Mouse (Mus musculus) heart, postnatal 4 days (tissue): ENCODE results near the gene Ngef. TPM values are rescaled to one million over a fixed set of nuclear protein-coding genes. Genes with fewer than 3 reads are reported as not detected.

Experiments
- DNase-seq: peaks from one replicate; pipeline ENCODE4 v3.0.0; 2021
- total RNA-seq, 2 experiments: library from RNA; stranded (reverse); gene quantifications; 2 replicates each; pipeline ENCODE4 v1.2.3; 2021

Ngef gene
- total RNA-seq = under 1 TPM; 0.29 to 0.41 TPM

DNA sequence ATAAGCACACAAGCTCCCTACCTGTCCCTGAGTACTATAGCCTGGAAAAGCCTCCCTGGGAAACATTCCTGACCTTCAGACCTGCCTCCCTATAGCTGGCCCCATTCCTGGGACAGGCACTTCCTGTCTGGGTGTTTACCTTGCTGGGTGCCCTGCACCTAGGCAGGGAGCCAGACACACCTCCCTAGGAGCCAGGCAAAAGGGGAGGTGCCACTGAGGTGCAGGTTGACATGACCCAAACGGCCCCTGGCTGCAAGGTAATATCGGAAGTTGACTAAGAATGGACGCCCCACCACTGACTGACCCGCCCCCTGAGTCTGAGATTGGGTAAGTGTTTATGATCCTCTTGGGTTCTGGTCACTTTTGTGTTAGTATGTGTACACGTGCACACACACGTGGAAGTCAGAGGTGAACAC lies at the start of gene Ngef:
Gene Ngef, minus strand, starts transcription at position 71 of the 416 bp plus-strand sequence.
- no peak for DNase-seq

DNA sequence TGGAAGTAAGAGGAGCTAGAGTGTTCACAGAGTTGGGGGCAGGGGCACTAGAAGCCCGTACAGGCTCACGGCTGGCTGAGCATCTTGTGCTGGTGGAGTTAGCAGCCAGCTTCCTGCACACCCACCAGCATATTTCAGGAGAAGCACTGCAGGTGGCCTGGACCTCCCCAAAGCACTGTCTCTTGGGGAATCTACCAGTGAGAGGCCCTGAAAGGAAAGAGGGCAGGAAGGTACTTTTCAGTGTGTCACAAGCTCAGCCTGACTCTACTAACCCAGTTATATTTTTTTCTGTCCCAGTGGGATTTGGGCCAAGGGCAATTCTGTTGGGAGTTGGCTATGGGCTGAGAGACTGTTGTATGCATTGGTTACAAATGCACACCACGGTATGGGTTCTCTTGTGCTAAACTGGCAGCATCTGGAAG lies 48.2 kb upstream of the Ngef start:
- no peak for DNase-seq

DNA sequence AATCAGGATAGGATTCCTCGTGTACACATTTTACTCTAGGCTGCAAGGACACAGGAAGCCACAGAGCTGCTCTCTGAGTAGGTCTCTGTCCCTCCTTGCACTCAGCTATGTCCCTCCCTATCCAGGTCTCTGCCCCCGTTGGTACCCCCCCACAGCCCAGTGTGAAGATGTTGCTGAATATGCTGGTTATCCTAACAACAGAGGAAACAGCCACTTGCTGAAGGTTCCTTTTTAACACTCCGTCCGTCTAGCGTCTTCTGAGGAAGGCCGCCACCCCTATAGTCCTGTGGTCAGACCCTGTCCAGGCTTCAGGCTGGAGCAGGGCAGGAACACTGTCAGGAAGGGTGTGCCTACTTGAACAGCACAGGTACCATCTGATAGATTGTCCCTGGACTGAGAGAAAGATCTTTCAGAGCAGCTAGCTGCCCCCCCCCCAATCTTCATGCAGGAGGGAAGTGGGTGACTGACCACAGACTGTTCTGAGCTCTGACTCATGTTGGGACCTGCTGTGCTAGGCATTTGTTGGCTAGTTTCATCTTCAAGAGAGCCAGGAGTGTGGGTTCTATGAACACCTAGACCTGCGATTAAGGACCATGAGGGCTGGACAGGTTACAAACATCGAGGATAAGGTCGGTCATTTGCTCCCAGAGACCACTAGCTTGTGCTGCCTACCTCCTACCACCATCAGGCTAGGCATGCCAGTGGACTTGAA lies 47.6 kb upstream of the Ngef start:
- no peak for DNase-seq

DNA sequence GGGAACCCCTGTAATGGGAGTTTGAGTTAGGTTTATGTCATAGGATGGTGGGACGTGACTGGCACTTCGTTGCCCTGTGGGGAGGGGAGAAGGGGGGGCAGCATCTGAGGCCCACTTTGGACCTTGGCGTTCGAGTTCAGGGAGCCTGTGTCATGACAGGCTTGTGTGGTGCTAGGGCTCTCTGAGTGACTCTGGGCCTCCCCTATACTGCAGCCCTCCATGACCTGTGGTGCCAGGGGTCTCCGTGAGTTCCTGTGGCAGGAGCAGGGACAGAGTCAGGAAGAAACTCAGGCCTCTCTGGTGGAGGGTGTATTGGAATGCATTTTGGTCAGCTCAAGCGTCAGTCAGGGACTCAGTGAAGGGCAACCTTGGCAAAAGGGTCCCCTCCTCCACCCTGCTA lies 47.0 kb upstream of the Ngef start:
- DNase-seq = no peak

DNA sequence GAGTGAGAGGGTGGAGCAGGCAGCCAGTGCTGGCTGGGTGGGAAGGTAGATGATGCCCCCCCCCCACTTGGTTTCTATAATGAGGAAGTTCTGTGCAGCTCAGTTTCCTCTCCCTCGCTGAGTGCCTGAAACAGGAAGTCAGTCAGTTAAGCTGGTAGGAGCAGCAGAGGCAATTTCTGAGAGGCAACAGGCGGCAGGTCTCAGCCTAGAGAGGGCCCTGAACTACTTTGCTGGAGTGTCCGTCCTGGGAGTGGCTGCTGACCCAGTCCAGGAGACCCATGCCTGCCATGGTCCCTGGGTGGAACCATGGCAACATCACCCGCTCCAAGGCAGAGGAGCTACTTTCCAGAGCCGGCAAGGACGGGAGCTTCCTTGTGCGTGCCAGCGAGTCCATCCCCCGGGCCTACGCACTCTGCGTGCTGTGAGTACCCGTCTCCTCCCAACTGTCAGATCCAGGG lies 46.6 kb upstream of the Ngef start, which contains the start of gene Inpp5d:
Gene Inpp5d, plus strand, starts transcription at position 102 of the 458 bp plus-strand sequence.
- DNase-seq = peak; percentile 24

DNA sequence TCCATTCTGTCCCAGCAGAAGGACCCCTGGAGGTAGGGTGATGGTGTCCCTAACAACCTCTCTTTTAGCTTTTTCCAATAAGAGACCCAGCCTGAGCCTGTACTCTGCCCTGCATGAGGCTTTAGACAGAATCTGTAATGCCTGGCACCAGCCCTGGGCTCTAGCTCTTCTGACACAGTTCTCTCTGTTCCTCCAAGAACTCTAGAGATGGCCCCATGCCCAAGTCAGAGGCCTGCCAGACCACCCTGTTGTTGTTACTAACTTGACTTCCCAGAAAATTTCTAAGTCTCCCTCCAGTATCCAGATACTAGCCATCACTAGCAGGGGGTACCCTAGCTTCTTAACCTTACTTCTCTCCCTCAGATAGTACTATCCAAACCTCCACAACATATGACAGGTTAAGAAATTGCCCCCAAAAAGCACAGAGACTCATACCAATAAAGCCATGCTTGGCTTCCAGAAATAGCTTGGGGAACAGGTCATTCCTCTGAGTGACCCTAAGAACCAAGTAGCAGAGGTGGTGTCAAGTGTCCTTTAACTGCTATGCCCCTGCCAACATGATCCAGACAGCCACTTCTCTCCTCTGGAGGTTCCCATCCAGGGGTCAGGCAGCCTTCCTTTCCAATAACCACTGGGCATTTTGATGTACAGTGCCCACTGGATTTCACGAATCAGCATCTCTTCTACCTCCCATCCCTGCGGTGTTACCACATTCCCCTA lies 41.1 kb upstream of the Ngef start:
- no peak for DNase-seq

DNA sequence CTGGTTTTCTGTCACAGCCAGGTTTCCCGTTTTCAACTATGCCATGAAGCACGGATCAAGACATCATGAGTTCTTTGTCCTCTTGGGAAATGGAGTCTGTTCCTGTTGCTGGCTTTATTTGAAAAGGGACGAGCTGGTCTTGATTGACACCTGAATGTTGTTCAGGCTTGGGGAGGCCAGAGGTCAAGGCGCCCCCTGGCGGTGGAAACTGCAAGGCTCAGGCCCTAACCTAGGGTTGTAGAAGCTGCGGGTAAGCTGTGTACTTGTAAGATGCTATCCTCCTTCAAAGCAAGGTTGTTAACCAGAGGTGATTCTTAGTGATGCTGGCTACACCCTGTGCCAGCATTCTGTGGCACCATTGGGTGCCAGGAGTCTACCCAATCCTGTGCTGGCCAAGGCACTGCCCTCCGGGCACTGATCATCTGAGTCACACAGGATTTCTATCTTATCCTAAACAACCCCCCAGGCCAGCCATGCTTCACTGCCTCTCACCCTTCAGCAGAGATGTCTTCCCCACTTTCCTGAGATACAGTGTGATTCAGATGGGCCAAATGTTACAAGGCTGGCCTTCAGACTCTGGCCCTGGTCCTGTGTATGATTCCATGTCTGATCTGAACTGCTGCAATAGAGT lies 34.9 kb upstream of the Ngef start:
- peak; percentile 74 for DNase-seq

DNA sequence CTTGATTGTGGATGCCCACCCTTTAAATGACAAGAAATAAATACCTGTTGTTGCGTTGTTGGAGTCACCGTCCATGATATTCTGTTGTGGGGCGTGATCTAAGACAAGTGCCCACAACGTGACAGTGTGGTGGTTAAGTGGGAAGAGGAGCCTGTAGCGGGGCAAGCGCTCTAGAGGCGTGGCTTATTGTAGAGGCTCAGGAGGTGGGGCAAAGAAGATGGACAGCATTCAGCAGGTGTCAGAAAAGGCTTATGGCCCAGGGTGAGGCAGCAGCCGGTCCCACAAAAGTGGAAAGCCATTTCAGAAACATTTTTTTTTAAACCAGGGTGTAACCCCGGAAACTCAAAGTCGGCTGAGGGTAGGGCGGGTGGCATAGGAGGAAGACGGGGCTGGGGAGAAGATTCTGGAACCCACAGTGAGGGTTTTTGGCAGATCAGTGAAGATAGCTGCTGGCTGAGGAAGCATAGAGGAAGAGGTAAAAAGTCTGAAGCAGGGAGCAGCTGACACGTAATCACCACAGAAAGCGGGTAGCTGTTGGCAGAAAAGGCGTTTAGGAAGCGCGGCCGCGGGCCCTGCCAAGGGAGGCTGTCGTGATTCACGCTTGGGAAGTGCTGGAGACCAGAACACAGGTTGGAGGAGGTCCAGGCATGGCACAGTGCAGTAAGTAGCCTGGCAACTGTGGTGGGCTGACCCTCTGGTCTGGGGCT lies 33.9 kb upstream of the Ngef start:
- DNase-seq = peak; percentile 40

DNA sequence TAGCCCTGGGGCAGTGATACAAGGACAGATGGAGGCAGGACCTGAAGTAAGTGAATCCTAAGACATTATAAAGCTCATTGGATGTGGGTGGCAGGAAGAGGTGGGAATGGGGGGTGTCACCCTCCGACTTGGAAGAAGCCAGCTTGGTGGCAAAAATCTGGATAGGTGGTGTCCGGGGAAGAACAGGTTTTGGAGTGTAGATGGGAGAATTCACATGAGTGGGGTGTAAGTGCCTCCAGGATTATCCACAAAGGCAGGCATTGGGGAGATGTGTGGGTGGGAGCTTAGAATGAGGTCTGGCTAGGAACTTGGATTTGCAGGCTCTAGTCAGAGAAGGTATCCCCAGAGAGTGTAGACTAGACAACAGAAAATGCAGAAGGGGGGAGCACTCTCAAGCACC lies 31.6 kb upstream of the Ngef start:
- DNase-seq = no peak

DNA sequence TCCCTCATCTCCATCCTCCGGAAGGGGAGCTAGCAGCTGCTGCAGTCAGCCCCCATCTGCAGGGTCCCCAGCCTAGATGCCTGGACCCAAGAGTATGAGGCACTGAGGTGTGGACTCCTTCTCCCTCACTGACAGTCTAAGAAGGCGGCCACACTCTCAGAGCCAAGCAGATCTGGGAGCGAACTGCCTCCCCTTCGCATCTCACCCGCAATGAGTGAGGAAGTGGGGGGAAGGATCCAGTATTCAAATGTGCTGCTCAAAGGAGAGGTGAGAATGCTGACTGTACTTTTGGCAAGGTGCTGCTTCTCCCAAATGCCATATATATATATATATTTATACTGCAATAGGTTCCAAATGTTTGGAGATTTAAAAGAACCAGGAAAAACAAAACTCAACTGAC lies 29.7 kb upstream of the Ngef start:
- DNase-seq = no peak

DNA sequence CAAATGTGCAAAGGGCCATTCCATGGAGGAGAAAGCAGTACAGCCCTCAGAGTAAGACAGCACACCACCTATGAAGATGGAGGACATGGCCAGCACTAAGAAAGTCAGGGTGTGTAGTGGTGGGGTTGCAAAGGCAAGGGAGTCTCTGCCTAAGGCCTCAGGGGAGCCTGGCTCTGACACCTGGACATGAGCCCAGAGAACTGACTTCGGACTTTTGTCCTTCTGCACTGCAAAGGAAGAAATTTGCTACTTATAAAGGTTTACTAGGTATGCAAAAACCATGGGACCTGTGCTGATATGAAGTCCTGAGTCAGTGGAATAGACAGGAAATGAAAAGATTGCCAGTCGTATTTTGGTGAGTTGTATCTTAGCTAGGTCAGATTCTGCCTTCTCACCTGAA lies 28.1 kb upstream of the Ngef start:
- no peak for DNase-seq

DNA sequence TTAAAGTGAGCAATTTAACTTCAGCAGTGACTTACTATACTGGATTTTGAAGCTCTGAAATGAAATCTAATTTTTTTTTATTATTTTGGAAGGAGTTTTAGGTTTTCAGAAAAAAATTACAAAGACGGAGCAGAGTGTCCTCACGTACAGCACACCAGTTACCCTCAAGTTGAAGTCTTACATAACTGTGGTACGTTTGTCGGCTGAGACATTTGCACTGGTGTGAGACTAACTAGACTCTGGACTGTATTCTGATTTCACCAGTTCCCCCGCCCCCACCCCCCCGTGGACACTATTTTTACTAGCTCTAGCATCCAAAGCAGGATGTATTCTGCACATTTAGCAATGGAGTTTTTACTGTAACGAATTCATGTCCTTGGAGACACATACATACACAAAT lies 26.9 kb upstream of the Ngef start:
- no peak for DNase-seq

DNA sequence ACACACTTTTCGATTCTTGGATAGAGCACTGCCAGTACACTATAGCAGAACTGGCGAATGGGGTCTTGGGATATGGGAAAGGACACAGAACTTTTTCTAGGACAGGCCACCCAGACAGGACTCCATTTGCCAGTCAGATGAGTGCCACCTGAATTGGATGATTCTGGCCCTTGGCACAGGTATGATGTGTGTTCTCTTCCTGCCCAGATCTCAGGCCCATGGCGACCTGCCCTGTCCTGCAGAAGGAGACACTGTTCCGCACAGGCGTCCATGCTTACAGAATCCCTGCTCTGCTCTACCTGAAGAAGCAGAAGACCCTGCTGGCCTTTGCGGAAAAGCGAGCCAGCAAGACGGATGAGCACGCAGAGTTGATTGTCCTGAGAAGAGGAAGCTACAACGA lies 21.0 kb upstream of the Ngef start:
- DNase-seq = no peak

DNA sequence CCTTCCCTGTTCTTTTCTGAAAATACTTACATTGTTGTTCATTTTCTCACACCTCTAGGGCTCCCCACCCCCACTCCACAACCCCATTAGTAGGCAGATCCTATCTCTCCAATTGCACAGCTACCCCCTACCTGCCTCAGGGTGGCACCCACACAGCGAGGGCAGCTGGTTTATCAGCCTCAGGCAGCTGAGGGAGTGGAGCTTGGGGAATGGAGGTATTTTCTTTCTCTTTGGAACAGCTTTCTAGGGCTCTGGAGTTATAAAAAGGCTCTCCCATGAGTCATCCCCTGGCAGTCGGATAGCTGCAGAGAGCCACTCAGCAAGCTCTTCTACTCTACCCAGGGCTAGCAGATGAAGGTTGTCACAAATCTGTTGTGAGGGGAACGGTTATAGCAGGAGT lies 20.6 kb upstream of the Ngef start:
- peak; percentile 17 for DNase-seq

DNA sequence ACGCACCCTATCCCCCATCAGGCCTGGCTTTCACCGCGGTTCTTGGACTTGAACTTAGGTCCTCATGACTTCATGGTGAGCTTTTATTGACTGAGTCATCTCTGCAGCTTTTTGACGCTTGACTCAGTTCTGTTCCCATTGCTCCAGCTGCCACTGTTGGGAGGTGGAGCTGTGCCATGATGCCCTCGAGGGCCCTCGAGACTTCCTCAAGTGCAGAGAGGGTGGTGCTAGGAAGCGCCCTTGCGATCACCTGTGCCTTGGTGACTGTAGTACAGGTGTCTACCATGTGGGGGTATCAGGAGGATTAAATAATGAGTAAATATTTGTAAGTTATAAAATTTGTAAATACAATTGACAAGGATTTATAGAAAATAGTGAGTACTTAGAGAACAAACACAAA lies 16.3 kb upstream of the Ngef start:
- no peak for DNase-seq

DNA sequence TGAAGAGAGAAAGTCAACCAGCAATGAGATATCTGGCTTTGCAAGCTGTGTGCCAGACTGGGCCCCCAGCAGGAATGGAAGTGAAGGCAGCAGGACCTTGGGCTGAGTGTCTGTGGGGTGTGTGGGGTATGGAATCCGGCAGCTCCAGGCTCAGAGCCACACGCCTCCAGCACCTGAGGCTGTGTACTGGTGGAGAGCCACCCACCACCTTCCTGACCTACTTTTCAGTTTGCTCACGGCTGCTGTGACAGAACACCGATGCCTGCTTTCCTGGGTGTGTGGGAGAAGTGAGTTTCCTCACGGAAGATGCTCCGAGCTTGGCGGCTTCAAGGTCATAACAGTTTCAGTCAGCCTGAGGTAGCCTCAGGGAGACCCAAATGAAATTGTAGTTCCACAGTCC lies 15.5 kb upstream of the Ngef start:
- DNase-seq = no peak

DNA sequence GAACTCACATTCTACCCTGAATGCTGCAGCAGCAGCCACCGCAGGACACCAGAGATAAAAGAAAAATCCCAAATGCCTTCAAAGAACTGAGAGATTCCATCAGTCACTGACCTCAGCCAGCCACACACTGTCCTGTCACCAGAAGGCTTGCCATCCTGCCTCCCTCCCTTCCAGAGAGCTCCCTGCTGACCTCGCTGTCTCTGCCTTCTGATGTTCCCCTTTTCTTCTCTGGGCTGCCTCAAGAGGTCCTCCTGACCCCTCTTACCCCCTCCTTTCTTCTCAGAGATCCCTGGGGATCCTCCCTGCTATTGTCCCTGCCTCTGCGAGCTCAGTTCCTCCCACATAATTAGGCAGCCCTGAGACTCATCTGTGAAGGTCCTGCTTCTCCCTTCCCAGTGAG lies 7.2 kb upstream of the Ngef start:
- DNase-seq = no peak

DNA sequence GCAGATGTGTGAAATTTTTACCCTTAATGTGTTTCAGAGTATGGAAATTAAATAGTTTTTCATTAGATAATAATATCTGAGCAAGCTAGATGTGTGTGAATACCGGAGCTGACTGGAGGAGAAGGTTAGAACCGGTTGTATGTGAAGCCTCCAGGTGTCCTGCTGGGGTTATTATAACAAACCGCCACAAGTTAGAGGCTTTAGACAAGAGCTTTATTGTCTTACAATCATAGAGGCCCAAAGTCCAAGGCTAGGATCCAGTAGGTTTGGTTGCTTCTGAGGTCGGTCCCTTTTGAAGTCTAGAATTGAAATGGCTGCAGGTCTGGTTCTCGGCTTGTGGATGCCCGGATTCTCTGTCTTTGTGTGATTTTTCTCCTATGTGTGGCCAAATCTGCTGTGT lies 5.3 kb upstream of the Ngef start:
- no peak for DNase-seq

DNA sequence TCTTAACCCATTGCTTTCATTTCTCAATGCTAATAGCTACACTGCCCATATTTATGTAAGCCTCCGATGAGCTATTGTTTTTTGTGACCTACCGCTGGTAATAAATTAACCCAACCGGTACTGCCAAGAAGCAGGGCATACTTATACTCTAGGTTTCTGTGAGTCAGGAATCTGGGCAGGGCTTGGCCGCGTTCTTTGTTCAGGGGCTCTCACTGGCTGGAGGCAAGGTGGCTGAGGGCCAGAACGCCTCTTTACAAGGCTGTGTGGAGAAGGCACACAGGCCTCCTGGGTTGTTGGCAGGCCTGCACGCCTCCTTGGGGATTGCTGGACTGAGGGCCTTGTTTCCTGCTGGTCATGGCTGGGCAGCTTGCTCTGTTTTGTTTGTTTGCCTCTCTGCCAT lies 1.1 kb upstream of the Ngef start:
- DNase-seq = peak; percentile 68

DNA sequence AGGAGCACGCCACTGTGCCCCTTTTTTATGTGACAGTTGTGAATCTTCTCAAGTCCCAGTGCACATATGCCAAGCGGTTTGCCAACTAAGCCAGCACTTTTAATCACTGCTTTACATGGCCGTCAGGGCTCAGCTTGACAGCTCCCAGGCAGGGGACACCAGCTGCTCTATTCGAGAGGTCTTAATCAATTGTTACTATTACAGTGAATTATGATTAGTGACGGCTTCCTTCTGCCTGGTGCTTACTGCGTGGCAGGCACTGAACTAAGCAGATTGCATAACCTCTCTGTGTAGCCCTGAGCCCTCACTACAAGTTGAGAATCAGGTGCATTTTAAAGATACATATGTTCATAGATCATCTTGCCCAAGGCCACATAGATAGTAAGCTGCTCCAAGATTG lies 683 bp upstream of the Ngef start:
- DNase-seq = no peak

DNA sequence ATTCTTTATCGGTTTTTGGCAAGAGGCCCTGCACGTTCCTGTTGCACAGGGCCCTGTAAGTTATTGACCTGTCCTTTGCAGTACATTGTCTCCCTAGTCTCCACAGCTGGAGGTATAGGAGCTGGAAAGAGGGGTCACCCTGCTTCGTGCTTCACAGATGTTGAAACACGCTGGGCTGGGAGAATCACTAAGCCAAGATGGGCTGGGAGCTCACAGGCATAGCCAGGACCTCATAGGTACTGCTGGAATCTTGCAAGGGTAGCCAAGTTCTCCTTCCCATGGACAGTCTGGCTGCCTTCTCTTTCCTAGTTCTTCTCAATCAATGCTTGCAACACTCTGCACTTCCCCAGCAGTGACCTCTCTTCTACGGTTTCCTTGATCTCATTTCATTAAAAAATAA lies 409 bp downstream of the Ngef start:
- DNase-seq = no peak

DNA sequence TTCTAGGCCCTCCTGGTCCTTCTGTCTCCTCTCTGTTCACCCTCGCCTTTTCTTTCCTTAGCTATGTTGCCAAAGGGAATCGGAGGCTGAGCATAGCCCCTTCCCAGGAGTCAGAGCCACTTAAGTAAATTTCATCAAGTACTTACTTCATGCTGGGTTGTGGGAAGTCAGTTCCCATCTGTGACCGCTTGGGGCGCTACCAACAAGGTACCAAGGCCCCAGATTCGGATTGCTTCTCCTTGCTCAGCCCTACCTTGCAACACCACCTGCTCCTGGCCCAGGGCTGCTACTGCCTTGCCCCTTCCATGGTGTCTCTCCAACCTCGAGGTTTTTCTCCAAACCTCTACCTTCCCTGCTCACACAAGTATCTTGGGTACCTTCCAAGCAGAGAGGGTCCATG lies 5.3 kb downstream of the Ngef start:
- no peak for DNase-seq

DNA sequence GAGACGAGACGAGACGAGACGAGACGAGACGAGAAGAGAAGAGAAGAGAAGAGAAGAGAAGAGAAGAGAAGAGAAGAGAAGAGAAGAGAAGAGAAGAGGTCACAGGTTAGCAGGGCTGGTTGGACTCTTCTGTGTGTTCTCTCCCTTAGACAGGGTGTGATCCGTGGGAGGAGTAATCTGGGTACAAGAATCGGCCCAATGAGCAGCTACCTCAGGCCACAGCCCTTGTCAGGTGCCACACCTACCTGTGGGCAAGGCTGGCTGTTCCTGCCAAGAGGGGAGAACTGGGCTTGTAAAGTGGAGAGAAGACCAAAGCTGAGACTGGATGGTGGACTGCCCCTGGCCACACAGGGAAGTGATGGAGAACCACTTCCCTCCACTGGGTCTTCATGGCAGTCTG lies 7.9 kb downstream of the Ngef start:
- DNase-seq = no peak
